Mouse (Mus musculus) gastrocnemius, postnatal 4 days (tissue): ENCODE measurements around the gene Fbxl3. TPM values are rescaled to one million over a fixed set of nuclear protein-coding genes. Genes with fewer than 3 reads are reported as not detected.

ENCODE experiments used
- DNase-seq, 2 experiments: peaks; one replicate each; pipeline ENCODE4 v3.0.0; 2021 to 2022; ENCODE audit warnings: low spot score in 2 of 2, mixed read lengths in 2 of 2
- long read RNA-seq, 2 experiments: library from polyadenylated mRNA; stranded (forward); transcript quantifications; one replicate each; pipeline ENCODE4 v2.0.0; 2021
- total RNA-seq, 2 experiments: library from RNA; stranded (reverse); gene quantifications; 2 replicates each; pipeline ENCODE4 v1.2.3; 2021

The Fbxl3 gene
- total RNA-seq, result 10 to 100 TPM; 52.2 to 63.6 TPM
- long read RNA-seq, experiment 1, full-length matches to known transcripts, result 24 of 51 reads
- long read RNA-seq, experiment 1, partial matches to known transcripts, result 2 of 51 reads
- long read RNA-seq, experiment 1, other reads (novel, unspliced or antisense), result 25 of 51 reads
- long read RNA-seq, experiment 2, full-length matches to known transcripts, result 38 of 59 reads
- long read RNA-seq, experiment 2, partial matches to known transcripts, result 1 of 59 reads
- long read RNA-seq, experiment 2, other reads (novel, unspliced or antisense), result 20 of 59 reads

GRCm38 (mm10) chr14:103099238-103099933 is at the start of gene Fbxl3:
TSS of gene Fbxl3 (minus strand) at chr14:103099566.
- peak; percentile 71 to 90 for DNase-seq

GRCm38 (mm10) chr14:103131991-103132390 is 32.6 kb upstream of the Fbxl3 start:
- no peak for DNase-seq

- DNase-seq, result no peak
Observed at GRCm38 (mm10) chr14:103125756-103126155, 26.4 kb upstream of the Fbxl3 start.

- no peak for DNase-seq
Observed at GRCm38 (mm10) chr14:103114994-103115670, 15.8 kb upstream of the Fbxl3 start.

GRCm38 (mm10) chr14:103112606-103113363 is 13.4 kb upstream of the Fbxl3 start:
- no peak for DNase-seq

- no peak for DNase-seq
Observed at GRCm38 (mm10) chr14:103109971-103110370, 10.6 kb upstream of the Fbxl3 start.

GRCm38 (mm10) chr14:103106301-103106700 is 6.9 kb upstream of the Fbxl3 start:
- DNase-seq, result no peak

GRCm38 (mm10) chr14:103102731-103103335 is 3.5 kb upstream of the Fbxl3 start:
- no peak for DNase-seq

- no peak for DNase-seq
Observed at GRCm38 (mm10) chr14:103102246-103102645, 2.9 kb upstream of the Fbxl3 start.

- no peak for DNase-seq
Observed at GRCm38 (mm10) chr14:103101171-103101570, 1.8 kb upstream of the Fbxl3 start.

GRCm38 (mm10) chr14:103100296-103100695 is 930 bp upstream of the Fbxl3 start:
- no peak for DNase-seq

- DNase-seq, result peak; percentile 82 to 92
Observed at GRCm38 (mm10) chr14:103098587-103099235, 655 bp downstream of the Fbxl3 start.

- DNase-seq, result no peak
Observed at GRCm38 (mm10) chr14:103098213-103098586, 1.2 kb downstream of the Fbxl3 start.

GRCm38 (mm10) chr14:103096621-103097020 is 2.7 kb downstream of the Fbxl3 start:
- DNase-seq, result no peak

- no peak for DNase-seq
Observed at GRCm38 (mm10) chr14:103095826-103096225, 3.5 kb downstream of the Fbxl3 start.

- DNase-seq, result no peak
Observed at GRCm38 (mm10) chr14:103095036-103095435, 4.3 kb downstream of the Fbxl3 start.

- DNase-seq, result no peak
Observed at GRCm38 (mm10) chr14:103093670-103094069, 5.7 kb downstream of the Fbxl3 start.

- no peak for DNase-seq
Observed at GRCm38 (mm10) chr14:103093236-103093635, 6.1 kb downstream of the Fbxl3 start.

GRCm38 (mm10) chr14:103088624-103089023 is 10.7 kb downstream of the Fbxl3 start:
- DNase-seq, result no peak

GRCm38 (mm10) chr14:103087846-103088245 is 11.5 kb downstream of the Fbxl3 start:
- no peak for DNase-seq
